Mouse (Mus musculus): ENCODE measurements at regions not wholly inside any gene's neighbourhood (a gene's known extent, or its start where the extent isn't known, plus 50 kb on each side); places are given as distances from the start of the nearest gene placed in this dataset.
"Not testable (repeated sequence)": the region's sequence is repeated elsewhere in the genome, so short reads cannot be mapped to it uniquely, and the experiment has no call there.

DNA sequence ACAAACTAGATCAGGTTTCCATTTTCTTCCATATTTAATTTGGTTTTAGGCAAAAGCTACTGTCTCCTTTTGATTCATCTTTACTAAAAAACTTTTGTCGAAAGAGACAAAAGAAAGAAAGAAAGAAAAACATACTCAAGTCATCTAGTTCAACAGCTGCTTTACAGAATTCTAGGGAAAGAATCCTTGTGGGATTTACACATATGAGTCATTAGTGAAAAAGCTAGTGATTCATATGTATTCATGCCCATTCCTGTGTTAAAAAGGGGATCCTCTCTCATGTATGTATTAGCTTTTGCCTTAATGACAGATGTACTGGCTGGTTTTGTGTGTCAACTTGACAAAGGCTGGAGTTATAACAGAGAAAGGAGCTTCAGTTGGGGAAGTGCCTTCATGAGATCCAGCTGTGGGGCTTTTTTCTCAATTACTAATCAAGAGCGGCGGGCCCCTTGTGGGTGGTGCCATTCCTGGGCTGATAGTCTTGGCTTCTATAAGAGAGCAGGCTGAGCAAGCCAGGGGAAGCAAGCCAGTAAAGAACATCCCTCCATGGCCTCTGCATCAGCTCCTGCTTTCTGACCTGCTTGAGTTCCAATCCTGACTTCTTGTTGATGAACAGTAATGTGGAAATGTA is 200.1 kb upstream of the Flrt2 start:
- not testable (repeated sequence) for TF ChIP-seq CTCF, EP300 (IDR thresholded peaks at IDR 0.05)
